Mouse (Mus musculus) thymus, postnatal 25 days (tissue): ENCODE data around the gene Olfr798.

ENCODE experiments used
- DNase-seq: peaks from one replicate; pipeline ENCODE4 v3.0.0; 2022

The Olfr798 gene

DNA sequence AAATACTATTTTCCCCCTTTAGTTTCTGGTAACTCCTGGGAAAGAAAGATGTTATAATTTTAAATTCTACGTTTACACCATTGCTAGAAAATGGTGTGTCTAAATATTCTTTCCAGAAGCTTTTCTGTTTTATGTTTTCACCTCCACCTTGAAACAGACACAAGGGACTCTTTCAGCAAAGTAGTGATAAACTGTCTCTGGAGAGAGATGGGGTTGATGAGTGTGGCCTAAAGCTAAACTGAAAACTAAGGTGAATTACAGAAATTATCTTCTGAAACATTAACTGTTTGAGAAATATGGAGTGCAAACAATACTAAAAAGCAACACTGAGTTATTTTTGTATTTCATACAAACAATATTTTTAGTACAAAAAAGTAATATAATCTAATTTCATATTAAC, at the start of gene Olfr798:
TSS of gene Olfr798 (minus strand) at position 101 of the 400 bp plus-strand sequence.
- no peak for DNase-seq

- DNase-seq, result no peak
Measured at GRCm38 (mm10) chr10:129673765-129674164, 46.0 kb upstream of the Olfr798 start, which contains the start of gene Olfr801. Gene Olfr801, minus strand, starts transcription at chr10:129673865.

DNA sequence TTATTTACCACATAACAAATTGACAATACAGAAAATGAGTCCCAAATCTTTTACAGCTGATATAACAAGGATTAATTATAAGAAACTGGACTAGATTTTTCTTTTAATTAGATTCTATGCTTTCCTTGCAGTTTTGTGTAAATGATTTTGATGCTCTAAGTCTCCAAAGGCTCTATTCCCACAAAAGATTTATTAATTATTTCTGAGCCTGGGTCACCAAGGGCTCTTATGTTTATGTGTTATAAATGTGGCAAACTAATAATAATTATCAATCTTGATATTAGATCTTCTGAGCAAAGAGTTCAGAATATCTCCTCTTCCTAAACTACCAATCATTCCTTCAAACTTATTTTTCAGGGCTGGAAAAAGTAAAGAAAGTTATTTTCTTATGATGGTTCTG, 29.7 kb upstream of the Olfr798 start, which contains the start of gene Olfr800:
TSS of gene Olfr800 (plus strand) at position 301 of the 400 bp plus-strand sequence.
- no peak for DNase-seq

- DNase-seq, result no peak
Measured at GRCm38 (mm10) chr10:129651763-129652162, 24.0 kb upstream of the Olfr798 start.

GRCm38 (mm10) chr10:129637184-129637583, 9.4 kb upstream of the Olfr798 start, which contains the start of gene Olfr799:
Gene Olfr799, plus strand, starts transcription at chr10:129637484.
- no peak for DNase-seq

DNA sequence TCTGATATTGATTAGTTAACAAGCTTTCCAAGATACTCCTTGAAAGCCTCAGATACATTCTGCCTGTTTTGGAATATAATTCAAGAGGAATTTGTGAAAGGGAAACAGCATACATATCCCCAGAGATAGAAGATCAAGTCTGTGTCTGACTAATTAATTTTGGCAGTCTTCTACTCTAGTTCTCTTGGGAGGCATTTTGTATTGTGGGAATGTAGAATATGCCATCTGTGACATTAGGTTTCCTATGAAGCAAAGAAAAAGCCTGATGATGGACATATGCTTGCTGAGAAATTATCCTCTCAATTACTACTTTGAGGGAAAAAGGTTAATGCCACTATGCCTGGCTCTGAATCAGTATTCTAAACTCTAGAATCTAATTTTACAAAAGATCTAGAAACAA, 4.5 kb downstream of the Olfr798 start:
- DNase-seq, result no peak

GRCm38 (mm10) chr10:129621724-129622123, 6.0 kb downstream of the Olfr798 start:
- no peak for DNase-seq

DNA sequence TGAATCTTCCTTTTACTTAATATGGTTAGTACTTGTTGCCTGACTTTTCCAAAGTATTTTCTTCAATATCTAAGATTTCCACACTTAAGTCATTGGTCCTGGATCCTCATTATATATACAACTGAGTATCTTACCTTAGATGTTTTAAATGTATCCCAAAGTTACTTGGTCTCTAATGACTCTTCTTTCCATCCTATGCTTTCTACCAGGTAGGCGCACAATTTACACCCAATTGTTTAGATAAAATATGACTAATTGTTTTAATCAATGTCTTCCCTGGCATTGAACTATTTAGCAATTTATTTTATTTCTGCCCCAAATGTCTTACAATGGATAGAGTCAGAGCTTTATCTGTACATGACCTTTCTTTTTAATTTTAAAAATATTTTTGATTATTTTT, 15.3 kb downstream of the Olfr798 start, which contains the start of gene Olfr796:
TSS of gene Olfr796 (minus strand) at position 101 of the 400 bp plus-strand sequence.
- no peak for DNase-seq

DNA sequence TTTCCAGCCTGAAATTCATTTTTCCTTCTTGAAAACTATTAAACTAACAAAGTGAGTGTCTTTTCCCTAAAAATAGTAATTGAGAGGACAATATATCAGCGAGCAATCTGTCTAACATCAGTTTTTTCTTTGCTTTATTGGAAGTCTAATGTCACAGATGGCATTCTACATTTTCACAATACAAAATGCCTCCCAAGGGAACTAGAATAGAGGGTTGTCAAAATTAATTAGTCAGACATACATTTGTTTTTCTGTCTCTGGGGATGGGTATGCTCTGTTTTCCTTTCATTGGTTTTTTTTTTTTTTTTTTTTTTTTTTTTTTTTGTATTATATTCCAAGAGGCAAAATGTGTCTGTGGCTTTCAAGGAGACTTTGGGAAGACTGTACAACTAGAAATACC, 50.7 kb downstream of the Olfr798 start:
- DNase-seq, result no peak
